Mouse (Mus musculus): ENCODE measurements around the gene Nsmce1. TPM values are rescaled to one million over a fixed set of nuclear protein-coding genes. Genes with fewer than 3 reads are reported as not detected.

Gene Nsmce1
- polyA plus RNA-seq (2017; shearing (Covaris generic)) = 146 TPM

DNA sequence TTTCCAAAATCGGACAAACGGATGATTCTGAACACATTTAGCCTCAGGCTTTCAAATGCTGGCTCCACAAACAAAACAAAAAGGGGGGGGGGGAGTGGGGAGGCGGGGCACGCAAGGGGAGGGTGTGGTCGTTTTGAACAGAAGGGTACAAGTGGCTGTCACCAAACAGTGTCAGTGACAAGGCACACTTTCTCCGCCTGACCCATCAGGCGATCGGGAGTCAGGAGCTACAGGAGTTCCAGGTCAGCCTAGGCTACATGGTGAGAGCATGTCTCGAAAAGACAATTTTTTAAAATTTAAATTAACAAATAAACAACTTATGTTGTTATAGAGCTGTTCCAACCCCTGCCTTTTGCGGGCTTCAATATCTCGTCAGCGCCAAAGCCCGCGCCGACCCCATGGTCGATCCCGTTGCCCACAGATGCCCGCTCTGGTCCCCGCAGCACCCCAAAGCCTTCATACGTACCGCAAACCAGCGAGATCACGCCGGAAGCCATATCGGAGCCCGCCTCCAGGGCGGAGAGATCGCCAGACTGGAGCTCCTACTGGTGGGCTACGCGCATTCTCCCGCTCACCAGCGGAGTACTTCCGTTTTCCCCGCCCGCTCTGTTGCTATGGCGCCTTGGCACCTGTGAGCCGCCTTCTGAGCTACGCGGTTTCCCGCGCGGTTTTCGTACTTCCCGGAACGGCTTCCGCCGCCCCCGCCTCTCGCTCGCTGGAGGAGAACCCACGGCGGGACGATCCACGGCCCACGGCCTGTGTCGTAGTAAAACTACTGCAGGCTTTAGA lies at the start of gene Nsmce1:
Nsmce1 (minus strand) TSS at position 650 of the 789 bp plus-strand sequence.

DNA sequence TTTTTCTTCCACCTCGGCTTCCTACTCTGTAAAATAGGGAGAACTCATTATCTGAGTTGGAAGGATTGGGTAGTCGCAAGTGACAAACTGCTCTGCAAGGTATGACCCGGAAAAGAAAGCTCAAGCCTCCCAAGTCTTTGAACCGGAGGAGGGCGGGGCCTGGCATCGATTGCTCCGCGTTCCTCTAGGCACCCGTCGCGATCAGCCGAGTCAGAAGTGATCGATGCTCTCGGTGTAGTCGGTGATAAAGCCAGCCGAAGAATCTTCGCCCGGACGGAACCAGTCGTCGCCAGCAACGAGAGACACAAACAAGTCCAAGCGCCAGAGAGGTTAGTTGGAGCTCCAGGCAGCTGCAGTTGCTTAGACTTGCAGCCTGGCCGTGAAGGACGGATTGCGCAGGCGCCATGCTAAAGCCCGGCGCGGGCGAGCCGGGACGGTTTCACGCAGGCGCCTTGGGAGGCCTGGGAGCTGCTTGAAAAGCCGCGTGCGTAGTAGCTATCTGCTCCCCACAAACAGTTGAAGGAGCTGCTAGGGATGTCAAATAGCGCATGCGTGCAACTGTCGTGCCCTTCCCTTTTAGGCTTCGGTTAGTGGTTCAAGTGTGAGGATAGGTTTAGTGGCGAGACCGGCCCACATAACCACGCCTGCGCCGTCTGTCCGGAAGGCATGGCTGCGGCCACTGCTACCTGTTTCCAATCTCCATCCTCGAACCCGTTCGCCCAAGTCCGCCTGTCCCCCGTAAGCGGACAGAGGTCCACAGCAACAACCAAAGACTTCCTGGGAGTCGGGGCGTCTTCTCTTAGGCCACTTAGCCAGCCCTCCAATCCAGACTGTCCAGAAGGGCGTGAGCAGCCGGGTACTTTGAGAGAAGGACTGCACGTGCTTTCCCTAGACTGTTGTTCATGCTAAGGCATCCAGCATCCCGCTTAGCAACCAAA lies 46.7 kb downstream of the Nsmce1 start, which contains the start of gene Kdm8:
Kdm8 (plus strand) TSS at position 213 of the 938 bp plus-strand sequence.

Other genes starting within 250 kb of the Nsmce1 start
- 6.9 TPM for gene Kdm8, start 46.9 kb downstream of the Nsmce1 start, polyA plus RNA-seq (2017; shearing (Covaris generic))
- 214 TPM for gene Il4ra, start 60.5 kb upstream of the Nsmce1 start, polyA plus RNA-seq (2017; shearing (Covaris generic))
- 329 TPM for gene Il21r, start 111.8 kb upstream of the Nsmce1 start, polyA plus RNA-seq (2017; shearing (Covaris generic))
- 47.4 TPM for gene Gtf3c1, start 216.2 kb upstream of the Nsmce1 start, polyA plus RNA-seq (2017; shearing (Covaris generic))
- gene D430042O09Rik, start 216.3 kb upstream of the Nsmce1 start, polyA plus RNA-seq (2017; shearing (Covaris generic)) = 7.0 TPM

Data from CD4-positive, CD25-positive, alpha-beta regulatory T cell (primary cell).